In genomic region chr3:107334202-107334934, GRCm38 (mm10) we compare ENCODE assay signal across 8 mouse cellular contexts. TPM values are rescaled to one million over a fixed set of nuclear protein-coding genes. Genes with fewer than 3 reads are reported as not detected.
DNase-seq lines count a peak whose midpoint lies in the region; ATAC-seq and TF ChIP-seq lines count a peak whose summit lies in the region.

No protein-coding gene starts in this region.

- no peaks in the 10 kb centered on the region for H3K9me3 ChIP-seq in lung, embryonic 14.5 days (ENCODE audit: low read depth, low read length)
- H3K9me3 ChIP-seq in hindbrain, postnatal 0 days (ENCODE audit: low read length), result no peaks in the 10 kb centered on the region

- peak overlapping the region; percentile 96 for H3K27ac ChIP-seq in lung, embryonic 14.5 days (ENCODE audit: low read depth)
- H3K27ac ChIP-seq in cortical plate, adult 2 months (ENCODE audit: insufficient read depth, low read length), result peak overlapping the region; percentile 72
- peak overlapping the region; percentile 94 for H3K27ac ChIP-seq in hindbrain, postnatal 0 days

- TF ChIP-seq POLR2A in cortical plate, adult 2 months (IDR thresholded peaks at IDR 0.05; ENCODE audit: extremely low read depth, insufficient read depth, low read length), result no peak
- no peak for TF ChIP-seq POLR2A in myocyte (IDR thresholded peaks at IDR 0.05; ENCODE audit: insufficient read length, low read depth)

- peak overlapping the region; percentile 80 for H3K9ac ChIP-seq in lung, embryonic 14.5 days
- peak overlapping the region; percentile 74 for H3K9ac ChIP-seq in hindbrain, postnatal 0 days (replicated peaks; ENCODE audit: low read length)

- peak overlapping the region; percentile 98 for H3K4me3 ChIP-seq in lung, embryonic 14.5 days (ENCODE audit: low read depth, low read length)
- H3K4me3 ChIP-seq in cortical plate, adult 2 months (ENCODE audit: insufficient read depth, low read length), result peak overlapping the region; percentile 50
- H3K4me3 ChIP-seq in hindbrain, postnatal 0 days (ENCODE audit: low read length), result peak overlapping the region; percentile 88
- peak overlapping the region; percentile 87 for H3K4me3 ChIP-seq in myocyte

- H3ac ChIP-seq in myocyte (ENCODE audit: control insufficient read depth, insufficient read length), result peak overlapping the region; percentile 91

- peak overlapping the region; percentile 80 for H3K4me2 ChIP-seq in lung, embryonic 14.5 days
- H3K4me2 ChIP-seq in hindbrain, postnatal 0 days (ENCODE audit: low read depth, low read length), result peak overlapping the region; percentile 86
- peak overlapping the region; percentile 92 for H3K4me2 ChIP-seq in myocyte (ENCODE audit: low read depth)

- no peaks in the 10 kb centered on the region for H3K27me3 ChIP-seq in lung, embryonic 14.5 days (ENCODE audit: insufficient read depth, low read length)
- no peaks in the 10 kb centered on the region for H3K27me3 ChIP-seq in hindbrain, postnatal 0 days (ENCODE audit: insufficient read depth, low read length)
- H3K27me3 ChIP-seq in myocyte (ENCODE audit: control insufficient read depth, insufficient read depth, insufficient read length), result no peaks in the 10 kb centered on the region

- DNase-seq in lung, embryonic 14.5 days, result no peak
- no peak for DNase-seq in lung, postnatal 36 days
- no peak for DNase-seq in hindbrain, postnatal 0 days (ENCODE audit: low spot score)
- no peak for DNase-seq in cerebellum, adult 18-20 months
- DNase-seq in adrenal gland, postnatal 36 days, result no peak
- DNase-seq in ovary, adult 18-20 months (ENCODE audit: low spot score), result no peak

- WGBS in lung, embryonic 14.5 days, result 9% methylated on average over 12 of the region's 12 CpGs
- WGBS in hindbrain, postnatal 0 days, result 12% methylated on average over 12 of the region's 12 CpGs

- H3K4me1 ChIP-seq in lung, embryonic 14.5 days (ENCODE audit: insufficient read depth), result peaks cover 17% of the 10 kb centered on the region
- H3K4me1 ChIP-seq in cortical plate, adult 2 months (ENCODE audit: control insufficient read depth, insufficient read depth, low read length), result peaks cover 5% of the 10 kb centered on the region
- peaks cover 23% of the 10 kb centered on the region; the same call in 1 of the 2 replicates for H3K4me1 ChIP-seq in hindbrain, postnatal 0 days (ENCODE audit: insufficient read depth, low read length)

- no peak for ATAC-seq in lung, embryonic 14.5 days (ENCODE audit: insufficient read depth)
- ATAC-seq in hindbrain, postnatal 0 days, result no peak

- peaks cover 21% of the 10 kb centered on the region for H3K36me3 ChIP-seq in lung, embryonic 14.5 days (ENCODE audit: insufficient read depth)
- H3K36me3 ChIP-seq in hindbrain, postnatal 0 days (ENCODE audit: insufficient read depth, low read length), result peaks cover 9% of the 10 kb centered on the region; the same call in 1 of the 2 replicates
- H3K36me3 ChIP-seq in myocyte (ENCODE audit: control insufficient read depth, insufficient read depth), result peaks cover 10% of the 10 kb centered on the region

- H3K79me2 ChIP-seq in myocyte (ENCODE audit: control insufficient read depth, insufficient read depth), result peaks cover 33% of the 10 kb centered on the region

- TF ChIP-seq CTCF in lung, embryonic 14.5 days (IDR thresholded peaks at IDR 0.05; ENCODE audit: low read depth), result no peak
- no peak for TF ChIP-seq CTCF in cortical plate, adult 2 months (IDR thresholded peaks at IDR 0.05; ENCODE audit: extremely low read depth, insufficient read depth, low read length)
- no peak for TF ChIP-seq CTCF in hindbrain, postnatal 0 days (IDR thresholded peaks at IDR 0.05; ENCODE audit: low read depth)

TF ChIP-seq in myocyte, 11 proteins besides CTCF, POLR2A, EP300 and RAD21:
- TF ChIP-seq POLR2AphosphoS2 (IDR thresholded peaks at IDR 0.05; ENCODE audit: insufficient read length, low read depth) (no peak), TCF3 (IDR thresholded peaks at IDR 0.05; ENCODE audit: insufficient read length, low read depth) (no peak), USF1 (IDR thresholded peaks at IDR 0.05; ENCODE audit: low read depth) (no peak), MYOG (IDR thresholded peaks at IDR 0.05; ENCODE audit: control insufficient read depth in 1 of 3, insufficient read depth in 1 of 3, insufficient read length in 2 of 3, low read depth in 2 of 3) (no peak)

RNA-seq across cellular contexts. Expression of gene Rbm15, which starts 0.9 kb away (rescaled TPM):
- 19.6 and 20.3 TPM in 2 replicates for polyA plus RNA-seq in lung, embryonic 14.5 days (2014; fragmentation: Nextera tagmentation; extraction: Ambion mirVana)
- 6.4 and 6.9 TPM in 2 replicates for polyA plus RNA-seq in cortical plate, adult 2 months (2012; rRNA removed)
- 20.0 and 20.9 TPM in 2 replicates for total RNA-seq in hindbrain, postnatal 0 days (2014; rRNA removed)
- 6.3 TPM in 2 replicates for polyA plus RNA-seq in hindbrain, postnatal 0 days (2015; fragmentation: Nextera tagmentation; extraction: Ambion mirVana)
- 4.3 TPM for polyA plus RNA-seq in myocyte (2012; fragmentation: generic; extraction: Trizol)
- total RNA-seq in adrenal gland, postnatal 36 days (2021), result 10 to 100 TPM; 36.5 to 40.8 TPM

RNA-seq across cellular contexts. Expression of gene Slc16a4, which starts 43.3 kb away (rescaled TPM):
- 3.4 TPM in 2 replicates for polyA plus RNA-seq in lung, embryonic 14.5 days (2014; fragmentation: Nextera tagmentation; extraction: Ambion mirVana)
- 2.5 and 2.8 TPM in 2 replicates for polyA plus RNA-seq in cortical plate, adult 2 months (2012; rRNA removed)
- 2.4 and 2.9 TPM in 2 replicates for total RNA-seq in hindbrain, postnatal 0 days (2014; rRNA removed)
- 2.3 and 2.8 TPM in 2 replicates for polyA plus RNA-seq in hindbrain, postnatal 0 days (2015; fragmentation: Nextera tagmentation; extraction: Ambion mirVana)
- 0.14 TPM for polyA plus RNA-seq in myocyte (2012; fragmentation: generic; extraction: Trizol)
- under 1 TPM; 0.23 to 0.63 TPM for total RNA-seq in adrenal gland, postnatal 36 days (2021)

RNA-seq across cellular contexts. Expression of gene Lamtor5, which starts 55.7 kb away (rescaled TPM):
- 184 and 195 TPM in 2 replicates for polyA plus RNA-seq in lung, embryonic 14.5 days (2014; fragmentation: Nextera tagmentation; extraction: Ambion mirVana)
- 115 and 123 TPM in 2 replicates for polyA plus RNA-seq in cortical plate, adult 2 months (2012; rRNA removed)
- total RNA-seq in hindbrain, postnatal 0 days (2014; rRNA removed), result 63.7 and 93.7 TPM in 2 replicates
- 162 and 167 TPM in 2 replicates for polyA plus RNA-seq in hindbrain, postnatal 0 days (2015; fragmentation: Nextera tagmentation; extraction: Ambion mirVana)
- 156 TPM for polyA plus RNA-seq in myocyte (2012; fragmentation: generic; extraction: Trizol)
- total RNA-seq in adrenal gland, postnatal 36 days (2021), result 10 to 100 TPM; 83.2 to 87.6 TPM
